Mouse (Mus musculus) E14TG2a.4 (cell line): ENCODE data around the gene Agap1.
A peak's percentile ranks its signal among the peaks of the same experiment; 100 is the strongest.

ENCODE experiments used
- H3K27me3 ChIP-seq: 2 replicates; pipeline ENCODE4 v1.6.1; 2014; ENCODE audit warnings: low read length, control low read depth; ENCODE audit not compliant: insufficient read depth
- H3K36me3 ChIP-seq: 2 replicates; pipeline ENCODE4 v1.6.1; 2014; ENCODE audit warnings: low read length, control low read depth; ENCODE audit not compliant: insufficient read depth
- H3K4me1 ChIP-seq: replicated peaks from 2 replicates; pipeline ENCODE4 v1.6.1; 2014; ENCODE audit warnings: low read depth, low read length, control low read depth
- H3K4me3 ChIP-seq: replicated peaks from 2 replicates; pipeline ENCODE4 v1.5.1; 2014; ENCODE audit warnings: mild to moderate bottlenecking, low read length
- H3K9me3 ChIP-seq: 2 replicates; pipeline ENCODE4 v1.6.1; 2014; ENCODE audit warnings: low read length, control low read depth
- CTCF ChIP-seq: conservative IDR thresholded peaks from 2 replicates; pipeline ENCODE4 v1.5.1; 2014; ENCODE audit warnings: low read length
- NANOG ChIP-seq: IDR thresholded peaks from 2 replicates; pipeline ENCODE4 v1.6.1; 2014; ENCODE audit warnings: borderline replicate concordance, low read length, mixed read lengths
- POU5F1 ChIP-seq: IDR thresholded peaks from 2 replicates; pipeline ENCODE4 v1.6.1; 2014; ENCODE audit warnings: low read length, borderline replicate concordance

Agap1 gene

DNA sequence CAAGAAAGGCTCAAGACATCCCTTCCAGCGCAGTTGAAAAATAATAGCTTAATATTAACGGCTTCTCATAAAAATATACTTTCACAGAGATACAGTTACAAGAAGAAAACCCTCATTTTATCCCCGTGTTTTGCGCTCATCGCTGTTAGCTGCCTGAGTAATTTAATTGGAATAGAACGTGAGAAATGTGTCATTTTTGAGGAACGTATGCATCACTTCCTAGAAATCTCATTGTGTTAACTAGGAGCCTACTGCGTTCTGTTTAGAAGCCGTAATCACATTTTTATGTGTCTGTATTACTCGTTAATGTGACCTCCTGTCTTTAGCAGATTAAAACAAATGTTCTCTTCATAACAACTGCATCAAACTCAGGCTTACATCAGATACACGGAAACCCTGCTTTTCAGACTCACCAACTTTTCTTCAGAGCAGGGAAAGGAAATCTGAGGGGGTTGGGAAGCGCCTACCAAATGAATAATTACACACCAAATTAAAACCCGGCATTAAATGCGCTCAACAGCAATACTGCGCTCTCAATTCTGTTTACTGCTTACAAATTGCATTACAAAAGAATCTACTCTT lies 487.9 kb downstream of the Agap1 start:
- H3K36me3 ChIP-seq, result no peaks in the 10 kb centered on the region
- H3K4me3 ChIP-seq, result peak overlapping the region; percentile 78
- no peak for TF ChIP-seq CTCF
- no peak for TF ChIP-seq NANOG
- TF ChIP-seq POU5F1, result no peak
- H3K27me3 ChIP-seq, result peaks cover 61% of the 10 kb centered on the region
- no peaks in the 10 kb centered on the region for H3K9me3 ChIP-seq
- H3K4me1 ChIP-seq, result peaks cover 50% of the 10 kb centered on the region

DNA sequence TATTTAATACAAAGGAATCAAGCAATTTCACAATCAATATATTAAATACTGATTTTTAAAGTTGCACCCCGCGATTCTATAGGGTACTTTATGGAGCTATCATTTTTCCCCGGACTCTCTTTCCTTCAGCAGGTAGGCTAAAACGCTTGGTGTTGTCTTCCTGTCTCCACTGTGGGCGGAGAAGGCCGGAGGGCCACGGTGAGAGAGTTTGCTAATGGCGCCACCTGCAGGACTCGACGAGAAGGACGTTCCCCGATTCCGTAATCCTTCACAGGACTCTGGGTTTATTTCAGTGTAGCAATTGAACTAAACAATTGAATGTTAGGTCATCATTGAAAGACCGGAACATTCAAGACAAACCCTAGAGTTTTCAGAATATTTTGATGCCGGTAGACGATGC lies 488.6 kb downstream of the Agap1 start:
- Histone ChIP-seq H3K27me3 (peaks cover 61% of the 10 kb centered on the region), H3K9me3 (no peaks in the 10 kb centered on the region), H3K36me3 (no peaks in the 10 kb centered on the region), H3K4me1 (peaks cover 43% of the 10 kb centered on the region), H3K4me3 (no peak overlapping the region)
- TF ChIP-seq NANOG (no peak), CTCF (peak; percentile 77), POU5F1 (no peak)
